Mouse (Mus musculus) common myeloid progenitor, adult 5-6 weeks (primary cell): Measurements from ENCODE around the gene Taf4. TPM values are rescaled to one million over a fixed set of nuclear protein-coding genes. Genes with fewer than 3 reads are reported as not detected.
A peak's percentile ranks its signal among the peaks of the same experiment; 100 is the strongest.

ENCODE experiments used
- ATAC-seq: replicated peaks from 2 replicates; pipeline ENCODE4 v1.8.0; 2016; ENCODE audit warnings: low read depth, mild to moderate bottlenecking, moderate TSS enrichment, inconsistent platforms; ENCODE audit not compliant: poor library complexity, severe bottlenecking
- total RNA-seq: library from RNA; stranded (forward); fragments of 200-1000, 187-1606 nt; gene quantifications from 2 replicates; pipeline ENCODE4 v1.2.3, GENCODE M21; 2017

The Taf4 gene
- total RNA-seq, 1 experiment from 2014 or later: 21.7 TPM

GRCm38 (mm10) chr2:179946496-179946895, 29.9 kb downstream of the Taf4 start:
- no peak for ATAC-seq

- ATAC-seq: no peak
These were observed 31.4 kb downstream of the Taf4 start for GRCm38 (mm10) chr2:179945051-179945450.

- ATAC-seq: no peak
These were observed 34.8 kb downstream of the Taf4 start for GRCm38 (mm10) chr2:179941696-179942095.

- ATAC-seq: peak; percentile 79
These were observed 39.4 kb downstream of the Taf4 start for GRCm38 (mm10) chr2:179937091-179937490.

GRCm38 (mm10) chr2:179934165-179934564, 42.3 kb downstream of the Taf4 start:
- peak; percentile 10; the same call in 1 of the 2 replicates for ATAC-seq

- no peak for ATAC-seq
These were observed 44.7 kb downstream of the Taf4 start for GRCm38 (mm10) chr2:179931741-179932140.

GRCm38 (mm10) chr2:179929166-179929565, 47.3 kb downstream of the Taf4 start:
- no peak for ATAC-seq

GRCm38 (mm10) chr2:179924038-179924437, 52.4 kb downstream of the Taf4 start:
- ATAC-seq: no peak

GRCm38 (mm10) chr2:179921021-179921653, 55.3 kb downstream of the Taf4 start:
- ATAC-seq: no peak

GRCm38 (mm10) chr2:179920042-179920441, 56.4 kb downstream of the Taf4 start:
- ATAC-seq: no peak

GRCm38 (mm10) chr2:179916877-179917673, 59.4 kb downstream of the Taf4 start:
- ATAC-seq: peak; percentile 90

- no peak for ATAC-seq
These were observed 62.2 kb downstream of the Taf4 start for GRCm38 (mm10) chr2:179914246-179914645.

GRCm38 (mm10) chr2:179913349-179913748, 63.1 kb downstream of the Taf4 start:
- no peak for ATAC-seq

GRCm38 (mm10) chr2:179912911-179913310, 63.5 kb downstream of the Taf4 start:
- no peak for ATAC-seq

- no peak for ATAC-seq
These were observed 79.5 kb downstream of the Taf4 start for GRCm38 (mm10) chr2:179896949-179897348.

GRCm38 (mm10) chr2:179891048-179891447, 85.4 kb downstream of the Taf4 start:
- no peak for ATAC-seq

- ATAC-seq: no peak
These were observed 91.9 kb downstream of the Taf4 start for GRCm38 (mm10) chr2:179884561-179884960.

- ATAC-seq: peak; percentile 45
These were observed 98.8 kb downstream of the Taf4 start for GRCm38 (mm10) chr2:179877551-179878215.

- ATAC-seq: peak; percentile 73
These were observed 101.3 kb downstream of the Taf4 start for GRCm38 (mm10) chr2:179875147-179875546.

- 0 out of 2 replicates have a peak, but pooled peaks have one; percentile 11 for ATAC-seq
These were observed 103.1 kb downstream of the Taf4 start for GRCm38 (mm10) chr2:179873315-179873714.

- no peak for ATAC-seq
These were observed 103.7 kb downstream of the Taf4 start for GRCm38 (mm10) chr2:179872724-179873123.
